Mouse (Mus musculus) hindbrain, embryonic 10.5 days (tissue): ENCODE data around the gene Slc12a8. TPM values are rescaled to one million over a fixed set of nuclear protein-coding genes. Genes with fewer than 3 reads are reported as not detected.

Experiments used
- DNase-seq: peaks from one replicate; pipeline ENCODE4 v3.0.0-alpha.2; 2017; ENCODE audit warnings: low spot score
- H3K27ac ChIP-seq: fragments of 300-500 bp; sonication (generic); 2 replicates; pipeline ENCODE4 v1.5.1; 2016; ENCODE audit warnings: mild to moderate bottlenecking, moderate library complexity
- H3K27me3 ChIP-seq: fragments of 300-500 bp; sonication (generic); 2 replicates; pipeline ENCODE4 v1.6.1; 2016; ENCODE audit warnings: mild to moderate bottlenecking; ENCODE audit not compliant: poor library complexity, insufficient read depth, severe bottlenecking
- H3K36me3 ChIP-seq: fragments of 300-500 bp; sonication (generic); 2 replicates; pipeline ENCODE4 v1.6.1; 2016; ENCODE audit warnings: mild to moderate bottlenecking, moderate library complexity
- H3K4me1 ChIP-seq: fragments of 300-500 bp; sonication (generic); replicated peaks from 2 replicates; pipeline ENCODE4 v1.6.1; 2016; ENCODE audit warnings: mild to moderate bottlenecking
- H3K4me3 ChIP-seq: fragments of 300-500 bp; sonication (generic); 2 replicates; pipeline ENCODE4 v1.5.1; 2016; ENCODE audit warnings: mild to moderate bottlenecking, moderate library complexity
- H3K9me3 ChIP-seq: fragments of 300-500 bp; sonication (generic); 2 replicates; pipeline ENCODE4 v1.6.1; 2016; ENCODE audit warnings: mild to moderate bottlenecking, moderate library complexity
- WGBS: fragments of 180-500 bp; shearing (Covaris S2); methylation state at CpG from one replicate; pipeline ENCODE4 v1.1.7; 2016; 5-methylcytosine and 5-hydroxymethylcytosine counted together
- polyA plus RNA-seq: library from polyadenylated mRNA; unstranded; fragments of >200 nt; fragmentation: Nextera tagmentation; extraction: Ambion mirVana; gene quantifications from 2 replicates; pipeline ENCODE4 v1.2.1, GENCODE M21; 2016

Slc12a8 gene
- polyA plus RNA-seq, 1 experiment from 2014 or later = 0.81 TPM

- no peak overlapping the region for H3K4me3 ChIP-seq
- WGBS = 84% methylated on average over 3 of the region's 3 CpGs
- no peak overlapping the region for H3K27ac ChIP-seq
- no peaks in the 10 kb centered on the region for H3K9me3 ChIP-seq
- no peak for DNase-seq
- no peaks in the 10 kb centered on the region for H3K36me3 ChIP-seq
- no peaks in the 10 kb centered on the region for H3K27me3 ChIP-seq
- peaks cover 26% of the 10 kb centered on the region for H3K4me1 ChIP-seq
These were observed 158.7 kb downstream of the Slc12a8 start for GRCm38 (mm10) chr16:33675848-33676184.

GRCm38 (mm10) chr16:33676347-33677312, 159.5 kb downstream of the Slc12a8 start:
- Histone ChIP-seq H3K27me3 (no peaks in the 10 kb centered on the region), H3K9me3 (no peaks in the 10 kb centered on the region), H3K4me1 (peaks cover 31% of the 10 kb centered on the region), H3K27ac (peak overlapping the region; percentile 30), H3K36me3 (no peaks in the 10 kb centered on the region), H3K4me3 (no peak overlapping the region)
- DNase-seq = no peak
- WGBS = 77% methylated on average over 7 of the region's 7 CpGs

GRCm38 (mm10) chr16:33677313-33677690, 160.2 kb downstream of the Slc12a8 start:
- H3K4me3 ChIP-seq = no peak overlapping the region

DNA sequence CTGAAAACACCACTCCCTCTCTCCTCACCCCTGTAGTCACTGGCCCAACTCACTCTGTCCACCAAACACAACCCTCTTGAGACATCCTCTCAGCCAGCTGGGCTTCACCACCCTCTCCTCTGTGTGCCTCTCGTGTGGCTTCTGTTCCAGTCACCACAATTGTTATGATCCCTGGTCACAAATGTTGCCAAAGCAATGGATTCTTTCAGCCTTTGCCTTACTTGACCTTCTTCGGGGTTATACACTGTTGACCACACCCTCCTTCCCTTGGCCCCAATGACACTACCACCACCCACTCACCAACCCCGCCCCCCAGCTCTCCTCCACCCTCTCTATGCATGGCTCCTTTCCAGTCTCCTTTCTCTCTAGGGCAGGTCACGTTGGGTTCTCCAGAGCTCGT, 160.8 kb downstream of the Slc12a8 start:
- Histone ChIP-seq H3K4me1 (peaks cover 34% of the 10 kb centered on the region), H3K27me3 (peaks cover 4% of the 10 kb centered on the region; the same call in 1 of the 2 replicates), H3K36me3 (no peaks in the 10 kb centered on the region), H3K4me3 (no peak overlapping the region), H3K27ac (no peak overlapping the region), H3K9me3 (no peaks in the 10 kb centered on the region)
- 90% methylated on average over 5 of the region's 5 CpGs for WGBS
- DNase-seq = no peak

More at GRCm38 (mm10) chr16:33677313-33677690, 160.2 kb downstream of the Slc12a8 start:
- H3K27me3 ChIP-seq = no peaks in the 10 kb centered on the region
- H3K36me3 ChIP-seq = no peaks in the 10 kb centered on the region
- no peak for DNase-seq
- 89% methylated on average over 7 of the region's 7 CpGs for WGBS
- no peaks in the 10 kb centered on the region for H3K9me3 ChIP-seq
- H3K4me1 ChIP-seq = peaks cover 31% of the 10 kb centered on the region
- H3K27ac ChIP-seq = no peak overlapping the region

- Histone ChIP-seq H3K9me3 (no peaks in the 10 kb centered on the region), H3K36me3 (no peaks in the 10 kb centered on the region), H3K27ac (no peak overlapping the region), H3K4me3 (no peak overlapping the region), H3K27me3 (peaks cover 4% of the 10 kb centered on the region; the same call in 1 of the 2 replicates), H3K4me1 (peaks cover 51% of the 10 kb centered on the region)
- WGBS = 80% methylated on average over 7 of the region's 7 CpGs
- no peak for DNase-seq
These were observed 163.1 kb downstream of the Slc12a8 start for GRCm38 (mm10) chr16:33680271-33680670.

GRCm38 (mm10) chr16:33680816-33681215, 163.7 kb downstream of the Slc12a8 start:
- Histone ChIP-seq H3K4me1 (peaks cover 56% of the 10 kb centered on the region), H3K27me3 (peaks cover 4% of the 10 kb centered on the region; the same call in 1 of the 2 replicates), H3K27ac (peak overlapping the region; percentile 31; the same call in 1 of the 2 replicates), H3K9me3 (no peaks in the 10 kb centered on the region), H3K36me3 (no peaks in the 10 kb centered on the region), H3K4me3 (no peak overlapping the region)
- no peak for DNase-seq
- 67% methylated on average over 10 of the region's 10 CpGs for WGBS

GRCm38 (mm10) chr16:33681661-33682060, 164.5 kb downstream of the Slc12a8 start:
- peaks cover 6% of the 10 kb centered on the region; the same call in 1 of the 2 replicates for H3K27me3 ChIP-seq
- H3K9me3 ChIP-seq = no peaks in the 10 kb centered on the region
- peaks cover 59% of the 10 kb centered on the region for H3K4me1 ChIP-seq
- no peak overlapping the region for H3K4me3 ChIP-seq
- no peak for DNase-seq
- 0 out of 2 replicates have a peak overlapping the region, but pooled peaks have one; percentile 31 for H3K27ac ChIP-seq
- no peaks in the 10 kb centered on the region for H3K36me3 ChIP-seq

- H3K27ac ChIP-seq = peak overlapping the region; percentile 25; the same call in 1 of the 2 replicates
- H3K4me1 ChIP-seq = peaks cover 64% of the 10 kb centered on the region
- DNase-seq = no peak
- 0 out of 2 replicates have a peak, but pooled peaks cover 2% of the 10 kb centered on the region for H3K36me3 ChIP-seq
- no peaks in the 10 kb centered on the region for H3K9me3 ChIP-seq
- 86% methylated on average over 3 of the region's 3 CpGs for WGBS
- H3K27me3 ChIP-seq = peaks cover 6% of the 10 kb centered on the region; the same call in 1 of the 2 replicates
- no peak overlapping the region for H3K4me3 ChIP-seq
These were observed 165.5 kb downstream of the Slc12a8 start for GRCm38 (mm10) chr16:33682651-33683050.

DNA sequence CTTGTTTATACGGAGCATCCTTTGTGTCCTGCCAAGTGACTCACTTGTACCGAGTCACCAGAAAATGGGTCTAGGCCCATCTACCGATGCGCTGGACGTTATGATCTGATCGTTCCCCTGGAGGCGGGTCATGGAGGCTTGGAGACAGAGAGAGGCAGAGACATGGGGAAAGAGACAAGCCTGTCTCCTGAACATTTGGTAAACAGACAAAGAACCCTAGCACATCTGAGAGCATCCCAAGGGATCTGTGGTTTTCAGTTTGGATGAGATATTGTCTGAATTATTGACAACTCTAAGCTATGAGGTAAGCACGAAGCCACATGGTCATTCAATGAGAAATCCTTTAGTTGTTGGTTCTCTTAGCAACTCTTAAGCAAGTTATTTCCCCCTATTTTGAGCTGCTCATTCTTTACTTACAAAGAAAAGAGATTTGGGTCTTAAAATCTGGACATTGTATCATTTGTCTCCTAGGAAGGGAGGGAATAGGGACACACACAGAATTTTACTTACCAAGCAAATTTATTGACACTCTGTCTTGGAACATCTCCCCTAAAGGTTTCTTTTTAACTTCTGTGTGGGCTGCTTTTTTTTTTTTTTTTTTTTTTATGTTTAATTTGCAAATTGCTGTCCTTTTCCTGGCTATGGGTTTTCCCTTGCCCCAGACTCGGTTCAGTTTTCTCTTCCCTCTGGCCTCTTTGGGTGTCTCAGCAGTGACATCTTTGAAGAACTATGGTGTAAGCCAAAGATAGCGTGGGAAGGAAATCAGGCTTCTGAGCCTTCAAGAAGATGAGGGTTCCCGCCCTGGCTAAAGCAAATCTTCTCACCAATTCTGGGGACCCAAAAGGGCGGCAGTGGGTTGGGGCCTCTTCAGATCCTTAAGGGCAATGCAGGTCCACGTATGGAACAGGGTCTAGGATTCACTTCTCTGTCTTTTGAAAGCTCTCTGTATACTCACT, 166.4 kb downstream of the Slc12a8 start:
- Histone ChIP-seq H3K4me1 (peaks cover 72% of the 10 kb centered on the region), H3K27me3 (peaks cover 6% of the 10 kb centered on the region; the same call in 1 of the 2 replicates), H3K27ac (peak overlapping the region; percentile 94), H3K4me3 (peak overlapping the region; percentile 71), H3K36me3 (peaks cover 10% of the 10 kb centered on the region), H3K9me3 (no peaks in the 10 kb centered on the region)
- 63% methylated on average over 13 of the region's 13 CpGs for WGBS
- DNase-seq = peak; percentile 31

DNA sequence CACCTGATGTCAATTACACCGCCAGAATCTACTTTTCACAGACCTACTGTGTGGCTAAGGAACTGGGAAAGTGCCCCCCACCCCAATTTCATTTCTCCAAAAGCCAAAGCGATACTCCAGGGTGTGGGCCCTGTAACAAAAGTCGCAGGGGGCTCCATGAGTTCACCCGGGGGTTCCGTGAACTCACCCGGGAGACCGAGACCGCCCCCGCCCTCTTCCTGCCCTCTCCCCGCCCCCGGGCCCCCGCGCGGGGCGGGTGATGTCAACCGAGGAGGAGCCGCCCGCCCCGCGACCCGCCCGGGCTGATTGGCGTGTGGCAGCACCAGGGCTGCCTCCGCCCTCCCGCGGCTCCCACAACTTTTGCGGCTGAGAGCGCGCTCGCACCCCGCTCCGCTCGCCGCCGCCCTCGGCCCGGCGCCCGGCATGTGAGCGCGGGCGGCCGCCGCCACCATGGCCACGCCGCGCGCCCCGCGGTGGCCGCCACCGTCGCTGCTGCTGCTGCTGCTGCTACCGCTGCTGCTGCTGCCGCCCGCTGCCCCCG, 167.1 kb downstream of the Slc12a8 start, which contains the start of gene Heg1:
Gene Heg1, plus strand, starts transcription at position 209 of the 541 bp plus-strand sequence.
- Histone ChIP-seq H3K27me3 (peaks cover 6% of the 10 kb centered on the region; the same call in 1 of the 2 replicates), H3K27ac (peak within 1 kb of the TSS; percentile 94), H3K4me1 (peaks cover 78% of the 10 kb centered on the region), H3K36me3 (peaks cover 16% of the 10 kb centered on the region), H3K9me3 (no peaks in the 10 kb centered on the region), H3K4me3 (peak within 1 kb of the TSS; percentile 71)
- WGBS = under 1% methylated on average over 57 of the region's 57 CpGs
- peak; percentile 75 for DNase-seq

DNA sequence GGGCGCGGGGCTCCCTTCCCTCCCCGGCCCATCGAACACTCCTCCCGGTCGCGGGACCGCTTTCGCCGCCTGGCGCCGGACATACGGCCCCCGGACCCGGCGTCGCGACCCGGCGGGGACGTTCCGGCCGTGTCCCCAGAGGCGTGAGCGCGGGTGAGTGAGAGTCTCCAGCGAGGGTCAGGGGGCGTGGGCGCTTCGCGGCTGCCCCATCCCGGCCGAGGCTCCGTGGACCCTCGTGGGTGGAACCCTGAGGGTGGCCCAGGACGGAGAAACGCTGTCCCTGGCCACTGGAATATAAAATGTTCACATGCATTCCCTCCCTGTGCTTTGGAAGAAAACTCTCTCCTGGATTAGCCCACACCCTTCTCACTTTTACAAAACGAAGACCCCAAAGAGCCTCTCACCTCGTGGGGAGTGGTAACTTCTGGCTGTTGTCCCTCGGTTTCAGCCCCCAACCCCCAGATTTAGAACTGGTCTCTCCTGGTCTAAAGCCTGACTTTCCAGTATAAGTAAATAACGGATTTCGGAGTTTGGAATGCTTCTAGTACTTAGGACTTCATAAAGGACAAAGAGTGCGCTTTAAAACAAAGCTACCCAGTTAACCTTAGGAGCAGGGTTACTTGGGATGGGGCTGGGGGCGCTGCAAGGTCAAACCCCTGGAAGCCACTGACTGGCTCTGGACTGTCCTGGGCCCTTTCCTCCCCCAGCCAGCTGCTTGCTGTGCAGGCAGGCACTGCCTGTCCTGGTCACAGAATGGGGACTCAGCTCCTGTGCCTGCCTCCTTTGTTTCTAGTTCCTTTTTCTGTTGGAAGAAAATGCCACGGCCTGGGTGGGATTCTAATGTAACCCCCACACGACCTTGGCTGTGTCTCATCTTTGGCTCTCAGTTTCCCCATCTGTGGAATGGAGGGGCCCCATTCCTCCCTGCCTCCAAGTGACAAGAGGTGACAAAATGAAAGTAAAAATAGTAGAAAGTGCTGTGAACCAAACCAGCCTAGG, 167.9 kb downstream of the Slc12a8 start:
- H3K27ac ChIP-seq = peak overlapping the region; percentile 94
- DNase-seq = peak; percentile 53
- H3K36me3 ChIP-seq = peaks cover 18% of the 10 kb centered on the region
- H3K27me3 ChIP-seq = peaks cover 6% of the 10 kb centered on the region; the same call in 1 of the 2 replicates
- no peaks in the 10 kb centered on the region for H3K9me3 ChIP-seq
- peaks cover 82% of the 10 kb centered on the region for H3K4me1 ChIP-seq
- peak overlapping the region; percentile 71 for H3K4me3 ChIP-seq
- under 1% methylated on average over 46 of the region's 46 CpGs for WGBS
